Mouse (Mus musculus): Measurements from ENCODE around the gene Mettl9. TPM values are rescaled to one million over a fixed set of nuclear protein-coding genes. Genes with fewer than 3 reads are reported as not detected.

The Mettl9 gene
- polyA plus RNA-seq, 1 experiment from 2014 or later = 200 TPM

GRCm38 (mm10) chr7:121041989-121042388 is 7.7 kb downstream of the Mettl9 start:
- H3K27me3 ChIP-seq (ENCODE audit: control insufficient read depth, insufficient read depth, low read length) = no peaks in the 10 kb centered on the region
- WGBS = 65% methylated on average over 1 of the region's 1 CpGs
- ATAC-seq (ENCODE audit: low read depth) = no peak
- peaks cover 22% of the 10 kb centered on the region for H3K4me1 ChIP-seq (ENCODE audit: control insufficient read depth, insufficient read depth, low read length)
- H3K9me3 ChIP-seq (ENCODE audit: control insufficient read depth, low read length) = no peaks in the 10 kb centered on the region
- H3K4me3 ChIP-seq (ENCODE audit: low read depth, low read length) = no peak overlapping the region
- H3K36me3 ChIP-seq (ENCODE audit: control insufficient read depth, insufficient read depth, low read length) = no peaks in the 10 kb centered on the region
- H3K27ac ChIP-seq (ENCODE audit: low read depth, low read length) = no peak overlapping the region
- H3K9ac ChIP-seq (replicated peaks; ENCODE audit: low read depth, low read length) = no peak overlapping the region
- H3K4me2 ChIP-seq (ENCODE audit: low read depth, low read length) = no peak overlapping the region

- H3K9ac ChIP-seq (replicated peaks; ENCODE audit: low read depth, low read length) = no peak overlapping the region
- ATAC-seq (ENCODE audit: low read depth) = no peak
- WGBS = 96% methylated on average over 3 of the region's 3 CpGs
- peaks cover 12% of the 10 kb centered on the region for H3K4me1 ChIP-seq (ENCODE audit: control insufficient read depth, insufficient read depth, low read length)
- H3K27ac ChIP-seq (ENCODE audit: low read depth, low read length) = no peak overlapping the region
- H3K36me3 ChIP-seq (ENCODE audit: control insufficient read depth, insufficient read depth, low read length) = no peaks in the 10 kb centered on the region
- H3K27me3 ChIP-seq (ENCODE audit: control insufficient read depth, insufficient read depth, low read length) = no peaks in the 10 kb centered on the region
- H3K4me3 ChIP-seq (ENCODE audit: low read depth, low read length) = no peak overlapping the region
- no peak overlapping the region for H3K4me2 ChIP-seq (ENCODE audit: low read depth, low read length)
- no peaks in the 10 kb centered on the region for H3K9me3 ChIP-seq (ENCODE audit: control insufficient read depth, low read length)
These were observed 8.8 kb downstream of the Mettl9 start for GRCm38 (mm10) chr7:121043004-121043403.

GRCm38 (mm10) chr7:121043510-121043909 is 9.3 kb downstream of the Mettl9 start:
- no peak overlapping the region for H3K4me2 ChIP-seq (ENCODE audit: low read depth, low read length)
- no peaks in the 10 kb centered on the region for H3K36me3 ChIP-seq (ENCODE audit: control insufficient read depth, insufficient read depth, low read length)
- no peak overlapping the region for H3K9ac ChIP-seq (replicated peaks; ENCODE audit: low read depth, low read length)
- WGBS = 98% methylated on average over 1 of the region's 1 CpGs
- H3K4me3 ChIP-seq (ENCODE audit: low read depth, low read length) = no peak overlapping the region
- H3K4me1 ChIP-seq (ENCODE audit: control insufficient read depth, insufficient read depth, low read length) = peaks cover 10% of the 10 kb centered on the region
- no peaks in the 10 kb centered on the region for H3K27me3 ChIP-seq (ENCODE audit: control insufficient read depth, insufficient read depth, low read length)
- H3K9me3 ChIP-seq (ENCODE audit: control insufficient read depth, low read length) = no peaks in the 10 kb centered on the region
- no peak overlapping the region for H3K27ac ChIP-seq (ENCODE audit: low read depth, low read length)
- ATAC-seq (ENCODE audit: low read depth) = no peak

- Histone ChIP-seq H3K9me3 (ENCODE audit: control insufficient read depth, low read length) (no peaks in the 10 kb centered on the region), H3K27ac (ENCODE audit: low read depth, low read length) (no peak overlapping the region), H3K4me3 (ENCODE audit: low read depth, low read length) (no peak overlapping the region), H3K36me3 (ENCODE audit: control insufficient read depth, insufficient read depth, low read length) (no peaks in the 10 kb centered on the region), H3K9ac (replicated peaks; ENCODE audit: low read depth, low read length) (no peak overlapping the region), H3K4me2 (ENCODE audit: low read depth, low read length) (no peak overlapping the region), H3K27me3 (ENCODE audit: control insufficient read depth, insufficient read depth, low read length) (no peaks in the 10 kb centered on the region), H3K4me1 (ENCODE audit: control insufficient read depth, insufficient read depth, low read length) (peaks cover 9% of the 10 kb centered on the region)
- ATAC-seq (ENCODE audit: low read depth) = no peak
- 83% methylated on average over 1 of the region's 1 CpGs for WGBS
These were observed 10.0 kb downstream of the Mettl9 start for GRCm38 (mm10) chr7:121044251-121044650.

- Histone ChIP-seq H3K4me2 (ENCODE audit: low read depth, low read length) (no peak overlapping the region), H3K4me1 (ENCODE audit: control insufficient read depth, insufficient read depth, low read length) (peaks cover 2% of the 10 kb centered on the region; the same call in 1 of the 2 replicates), H3K27me3 (ENCODE audit: control insufficient read depth, insufficient read depth, low read length) (no peaks in the 10 kb centered on the region), H3K27ac (ENCODE audit: low read depth, low read length) (no peak overlapping the region), H3K4me3 (ENCODE audit: low read depth, low read length) (no peak overlapping the region), H3K9ac (replicated peaks; ENCODE audit: low read depth, low read length) (no peak overlapping the region), H3K9me3 (ENCODE audit: control insufficient read depth, low read length) (no peaks in the 10 kb centered on the region), H3K36me3 (ENCODE audit: control insufficient read depth, insufficient read depth, low read length) (no peaks in the 10 kb centered on the region)
- no peak for ATAC-seq (ENCODE audit: low read depth)
- 90% methylated on average over 6 of the region's 6 CpGs for WGBS
These were observed 11.6 kb downstream of the Mettl9 start for GRCm38 (mm10) chr7:121045671-121046453.

- peaks cover under 1% of the 10 kb centered on the region; the same call in 1 of the 2 replicates for H3K36me3 ChIP-seq (ENCODE audit: control insufficient read depth, insufficient read depth, low read length)
- WGBS = 95% methylated on average over 2 of the region's 2 CpGs
- H3K27ac ChIP-seq (ENCODE audit: low read depth, low read length) = no peak overlapping the region
- H3K4me2 ChIP-seq (ENCODE audit: low read depth, low read length) = no peak overlapping the region
- ATAC-seq (ENCODE audit: low read depth) = no peak
- no peaks in the 10 kb centered on the region for H3K9me3 ChIP-seq (ENCODE audit: control insufficient read depth, low read length)
- H3K4me1 ChIP-seq (ENCODE audit: control insufficient read depth, insufficient read depth, low read length) = no peaks in the 10 kb centered on the region
- no peak overlapping the region for H3K4me3 ChIP-seq (ENCODE audit: low read depth, low read length)
- H3K9ac ChIP-seq (replicated peaks; ENCODE audit: low read depth, low read length) = no peak overlapping the region
- H3K27me3 ChIP-seq (ENCODE audit: control insufficient read depth, insufficient read depth, low read length) = no peaks in the 10 kb centered on the region
These were observed 13.4 kb downstream of the Mettl9 start for GRCm38 (mm10) chr7:121047624-121048023.

- H3K4me2 ChIP-seq (ENCODE audit: low read depth, low read length) = no peak overlapping the region
- whole genome bisulfite sequencing = 91% methylated on average over 4 of the region's 4 CpGs
- H3K4me3 ChIP-seq (ENCODE audit: low read depth, low read length) = no peak overlapping the region
- H3K9me3 ChIP-seq (ENCODE audit: control insufficient read depth, low read length) = no peaks in the 10 kb centered on the region
- peaks cover 4% of the 10 kb centered on the region; the same call in 1 of the 2 replicates for H3K36me3 ChIP-seq (ENCODE audit: control insufficient read depth, insufficient read depth, low read length)
- no peaks in the 10 kb centered on the region for H3K4me1 ChIP-seq (ENCODE audit: control insufficient read depth, insufficient read depth, low read length)
- H3K27ac ChIP-seq (ENCODE audit: low read depth, low read length) = no peak overlapping the region
- ATAC-seq (ENCODE audit: low read depth) = no peak
- no peak overlapping the region for H3K9ac ChIP-seq (replicated peaks; ENCODE audit: low read depth, low read length)
- no peaks in the 10 kb centered on the region for H3K27me3 ChIP-seq (ENCODE audit: control insufficient read depth, insufficient read depth, low read length)
These were observed 18.8 kb downstream of the Mettl9 start for GRCm38 (mm10) chr7:121053071-121053470.

- Histone ChIP-seq H3K9me3 (ENCODE audit: control insufficient read depth, low read length) (no peaks in the 10 kb centered on the region), H3K9ac (replicated peaks; ENCODE audit: low read depth, low read length) (no peak overlapping the region), H3K4me3 (ENCODE audit: low read depth, low read length) (no peak overlapping the region), H3K27me3 (ENCODE audit: control insufficient read depth, insufficient read depth, low read length) (no peaks in the 10 kb centered on the region), H3K4me1 (ENCODE audit: control insufficient read depth, insufficient read depth, low read length) (no peaks in the 10 kb centered on the region), H3K36me3 (ENCODE audit: control insufficient read depth, insufficient read depth, low read length) (peaks cover 4% of the 10 kb centered on the region), H3K4me2 (ENCODE audit: low read depth, low read length) (no peak overlapping the region), H3K27ac (ENCODE audit: low read depth, low read length) (no peak overlapping the region)
- 48% methylated on average over 6 of the region's 6 CpGs for WGBS
- peak; percentile 54; the same call in 1 of the 2 replicates for ATAC-seq (ENCODE audit: low read depth)
These were observed 25.4 kb downstream of the Mettl9 start for GRCm38 (mm10) chr7:121059477-121060218.

GRCm38 (mm10) chr7:121064309-121064708 is 30.1 kb downstream of the Mettl9 start:
- no peaks in the 10 kb centered on the region for H3K9me3 ChIP-seq (ENCODE audit: control insufficient read depth, low read length)
- no peak overlapping the region for H3K27ac ChIP-seq (ENCODE audit: low read depth, low read length)
- no peak overlapping the region for H3K4me3 ChIP-seq (ENCODE audit: low read depth, low read length)
- H3K36me3 ChIP-seq (ENCODE audit: control insufficient read depth, insufficient read depth, low read length) = no peaks in the 10 kb centered on the region
- no peak overlapping the region for H3K4me2 ChIP-seq (ENCODE audit: low read depth, low read length)
- no peaks in the 10 kb centered on the region for H3K4me1 ChIP-seq (ENCODE audit: control insufficient read depth, insufficient read depth, low read length)
- no peaks in the 10 kb centered on the region for H3K27me3 ChIP-seq (ENCODE audit: control insufficient read depth, insufficient read depth, low read length)
- no peak overlapping the region for H3K9ac ChIP-seq (replicated peaks; ENCODE audit: low read depth, low read length)
- 67% methylated on average over 4 of the region's 4 CpGs for WGBS
- no peak for ATAC-seq (ENCODE audit: low read depth)
